Mouse (Mus musculus) testis, adult 2 months (tissue): Measurements from ENCODE around the gene Lrrc8a. TPM values are rescaled to one million over a fixed set of nuclear protein-coding genes. Genes with fewer than 3 reads are reported as not detected.

Experiments
- H3K27ac ChIP-seq: fragments of 200-500 bp; 2 replicates; pipeline ENCODE4 v1.5.1; 2012; ENCODE audit warnings: low read depth, low read length; ENCODE audit not compliant: control insufficient read depth, insufficient read depth
- H3K27me3 ChIP-seq: fragments of 200-500 bp; 2 replicates; pipeline ENCODE4 v1.6.1; 2012; ENCODE audit warnings: mild to moderate bottlenecking, low read length, moderate library complexity; ENCODE audit not compliant: control insufficient read depth, insufficient read depth
- H3K36me3 ChIP-seq: fragments of 200-500 bp; 2 replicates; pipeline ENCODE4 v1.6.1; 2012; ENCODE audit warnings: mild to moderate bottlenecking, low read length; ENCODE audit not compliant: control insufficient read depth, insufficient read depth
- H3K4me1 ChIP-seq: fragments of 200-500 bp; 2 replicates; pipeline ENCODE4 v1.6.1; 2012; ENCODE audit warnings: low read length; ENCODE audit not compliant: control insufficient read depth, insufficient read depth
- H3K4me3 ChIP-seq: fragments of 200-500 bp; 2 replicates; pipeline ENCODE4 v1.5.1; 2012; ENCODE audit warnings: low read depth, mild to moderate bottlenecking, low read length, moderate library complexity, mixed read lengths; ENCODE audit not compliant: control insufficient read depth
- CTCF ChIP-seq: fragments of 200-500 bp; IDR thresholded peaks from 2 replicates; pipeline ENCODE4 v1.5.1; 2012; ENCODE audit warnings: low read depth, mild to moderate bottlenecking, inconsistent platforms, low read length, moderate library complexity; ENCODE audit not compliant: control insufficient read depth, insufficient read depth, insufficient replicate concordance
- POLR2A ChIP-seq: fragments of 200-500 bp; IDR thresholded peaks from 2 replicates; pipeline ENCODE4 v1.6.1; 2012; ENCODE audit warnings: low read depth, mild to moderate bottlenecking, inconsistent platforms, low read length, moderate library complexity; ENCODE audit not compliant: control insufficient read depth
- polyA plus RNA-seq: library from polyadenylated mRNA; depleted of rRNA; stranded (reverse); fragments of >200 nt; gene quantifications from 2 replicates; pipeline ENCODE4 v1.2.3, GENCODE M21; 2012

The Lrrc8a gene
- polyA plus RNA-seq, 1 experiment, result 8.8 TPM

DNA sequence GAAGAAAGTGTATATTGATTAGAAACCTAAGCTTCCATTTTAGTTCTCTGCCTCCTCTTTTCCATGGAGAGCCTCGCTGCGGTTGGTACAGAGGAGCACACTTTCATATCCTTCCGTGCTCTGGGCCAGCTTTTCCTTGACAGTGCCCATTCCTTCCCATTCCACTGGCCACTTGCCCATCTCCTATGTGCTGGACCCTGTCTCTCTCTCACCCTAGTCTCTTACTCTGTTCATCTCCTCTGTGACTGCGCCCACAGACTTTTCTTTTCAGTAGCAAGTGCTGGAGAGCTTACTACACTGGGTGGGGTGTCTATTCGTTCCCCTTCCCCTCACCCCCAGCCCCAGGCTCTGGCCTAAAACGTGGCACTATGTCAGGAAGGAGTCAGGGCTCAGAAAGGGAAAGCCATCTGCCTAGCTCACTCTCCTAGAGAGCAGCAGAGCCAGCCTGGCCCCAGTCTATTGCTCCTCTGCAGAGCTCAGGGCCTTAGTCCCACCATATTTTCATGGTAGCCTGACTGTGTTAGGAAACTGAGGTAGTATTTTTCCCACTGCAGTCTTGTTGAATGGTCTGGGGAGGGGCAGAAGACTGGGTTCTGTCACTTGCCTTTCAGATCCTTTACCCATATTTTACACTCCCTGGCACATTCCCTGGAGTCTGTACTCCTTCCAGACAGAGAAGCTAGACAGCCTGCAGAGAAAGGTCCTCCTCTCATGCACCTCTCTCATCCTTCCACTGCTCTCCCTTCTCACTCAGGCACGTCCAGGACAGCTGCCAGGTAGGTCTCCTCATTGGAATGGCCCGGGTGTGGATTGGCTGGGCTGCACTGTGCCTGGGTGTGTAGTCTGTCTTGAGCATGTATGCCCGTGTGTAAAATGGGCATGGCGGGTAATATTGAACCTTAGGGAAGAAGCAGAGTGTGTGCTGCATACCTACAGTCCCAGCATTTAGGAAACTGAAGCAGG is 12.9 kb downstream of the Lrrc8a start:
- no peak for TF ChIP-seq POLR2A
- no peak overlapping the region for H3K27ac ChIP-seq
- no peaks in the 10 kb centered on the region for H3K4me1 ChIP-seq
- H3K27me3 ChIP-seq, result no peaks in the 10 kb centered on the region
- H3K4me3 ChIP-seq, result no peak overlapping the region
- H3K36me3 ChIP-seq, result peaks cover under 1% of the 10 kb centered on the region; the same call in 1 of the 2 replicates

DNA sequence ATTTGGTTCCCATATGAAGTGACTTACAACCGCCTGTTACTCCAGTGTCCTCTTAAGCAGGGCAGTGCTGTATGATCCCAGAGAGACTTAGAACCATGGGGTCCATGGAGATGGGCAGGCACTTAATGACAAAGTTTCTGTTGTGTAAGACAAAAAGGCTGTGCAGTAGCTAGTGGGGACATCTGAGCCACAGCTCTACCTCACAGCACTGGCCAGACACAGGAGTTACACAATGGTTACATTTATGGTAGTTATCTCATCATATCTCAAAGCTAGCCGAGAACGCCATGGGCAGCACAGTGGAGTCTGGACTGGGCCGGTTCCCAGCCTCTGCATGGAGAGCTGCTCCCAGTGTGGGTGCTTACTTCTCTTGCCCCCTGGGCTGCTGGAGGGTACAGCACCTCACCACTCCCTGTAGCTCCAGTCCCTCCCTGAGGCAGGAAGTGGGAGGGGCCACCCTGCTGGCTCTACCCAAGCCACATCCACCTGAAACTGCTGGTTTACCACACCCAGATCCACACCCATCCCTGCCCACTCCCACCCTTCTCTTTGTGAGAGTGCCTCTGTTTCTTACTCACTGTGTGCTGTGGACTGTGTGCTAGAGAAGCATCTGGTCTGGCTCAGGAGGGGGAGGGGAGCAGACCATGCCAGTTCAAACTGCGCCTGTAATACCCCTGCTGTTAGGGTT is 14.0 kb downstream of the Lrrc8a start:
- Histone ChIP-seq H3K4me1 (no peaks in the 10 kb centered on the region), H3K36me3 (peaks cover 4% of the 10 kb centered on the region; the same call in 1 of the 2 replicates), H3K4me3 (no peak overlapping the region), H3K27me3 (no peaks in the 10 kb centered on the region), H3K27ac (no peak overlapping the region)
- TF ChIP-seq CTCF (no peak), POLR2A (no peak)

DNA sequence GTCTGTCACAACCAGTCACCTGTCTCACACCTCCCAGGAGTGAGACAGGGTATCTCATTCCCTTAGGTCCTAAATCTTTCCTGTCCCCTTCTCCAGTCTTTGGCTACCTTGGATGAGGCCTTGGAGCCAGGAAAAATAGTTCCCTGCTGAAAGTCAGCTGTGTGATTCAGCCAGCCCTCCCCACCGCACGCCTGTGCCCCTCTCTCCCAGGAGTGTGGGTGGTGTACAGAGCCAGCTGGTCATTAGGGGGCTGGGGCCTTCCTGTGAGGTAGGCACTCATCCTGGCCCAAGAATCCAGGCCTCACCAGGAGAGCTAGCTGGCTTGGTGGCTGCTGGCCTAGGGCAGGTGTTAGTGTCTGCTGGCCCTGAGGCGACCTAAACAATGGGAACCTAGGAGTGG is 15.0 kb downstream of the Lrrc8a start:
- TF ChIP-seq POLR2A, result no peak
- no peak for TF ChIP-seq CTCF
- Histone ChIP-seq H3K36me3 (peaks cover 4% of the 10 kb centered on the region), H3K27me3 (no peaks in the 10 kb centered on the region), H3K27ac (no peak overlapping the region), H3K4me3 (no peak overlapping the region), H3K4me1 (no peaks in the 10 kb centered on the region; the same call in 1 of the 2 replicates)

DNA sequence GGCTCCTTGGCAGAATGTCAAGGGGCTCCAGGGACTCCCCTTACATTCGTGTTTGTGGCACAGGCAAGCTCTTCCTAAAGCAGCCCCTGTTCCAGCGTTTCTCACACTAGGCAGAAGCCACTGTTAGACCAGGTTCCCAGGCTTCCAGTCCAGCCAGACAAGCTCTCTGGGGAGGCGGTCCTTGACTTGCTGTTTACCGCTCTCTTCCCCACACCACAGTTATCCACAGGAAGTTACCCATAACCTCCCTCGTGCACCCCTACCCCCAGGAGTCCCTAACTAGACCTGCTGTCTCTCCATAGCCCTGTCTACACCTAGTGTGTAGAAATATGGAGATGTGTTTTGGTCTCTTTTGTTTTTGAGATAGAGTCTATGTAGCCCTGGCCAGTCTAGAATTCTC is 16.3 kb downstream of the Lrrc8a start:
- H3K27me3 ChIP-seq, result no peaks in the 10 kb centered on the region
- no peak for TF ChIP-seq POLR2A
- no peak for TF ChIP-seq CTCF
- no peaks in the 10 kb centered on the region; the same call in 1 of the 2 replicates for H3K4me1 ChIP-seq
- peaks cover 4% of the 10 kb centered on the region for H3K36me3 ChIP-seq
- no peak overlapping the region for H3K4me3 ChIP-seq
- no peak overlapping the region for H3K27ac ChIP-seq

DNA sequence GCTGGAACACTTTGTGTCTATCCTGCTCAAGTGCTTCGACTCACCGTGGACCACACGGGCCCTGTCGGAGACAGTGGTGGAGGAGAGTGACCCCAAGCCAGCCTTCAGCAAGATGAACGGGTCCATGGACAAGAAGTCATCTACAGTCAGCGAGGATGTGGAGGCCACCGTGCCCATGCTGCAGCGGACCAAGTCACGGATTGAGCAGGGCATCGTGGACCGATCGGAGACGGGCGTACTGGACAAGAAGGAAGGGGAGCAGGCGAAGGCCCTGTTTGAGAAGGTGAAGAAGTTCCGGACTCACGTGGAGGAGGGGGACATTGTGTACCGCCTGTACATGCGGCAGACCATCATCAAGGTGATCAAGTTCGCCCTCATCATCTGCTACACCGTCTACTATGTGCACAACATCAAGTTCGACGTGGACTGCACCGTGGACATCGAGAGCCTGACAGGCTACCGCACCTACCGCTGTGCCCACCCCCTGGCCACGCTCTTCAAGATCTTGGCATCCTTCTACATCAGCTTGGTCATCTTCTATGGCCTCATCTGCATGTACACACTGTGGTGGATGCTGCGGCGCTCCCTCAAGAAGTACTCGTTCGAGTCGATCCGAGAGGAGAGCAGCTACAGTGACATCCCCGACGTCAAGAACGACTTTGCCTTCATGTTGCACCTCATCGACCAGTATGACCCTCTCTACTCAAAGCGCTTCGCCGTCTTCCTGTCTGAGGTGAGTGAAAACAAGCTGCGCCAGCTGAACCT is 18.3 kb downstream of the Lrrc8a start:
- Histone ChIP-seq H3K27me3 (no peaks in the 10 kb centered on the region), H3K4me3 (no peak overlapping the region), H3K4me1 (no peaks in the 10 kb centered on the region; the same call in 1 of the 2 replicates), H3K36me3 (peaks cover 4% of the 10 kb centered on the region), H3K27ac (no peak overlapping the region)
- TF ChIP-seq POLR2A, result no peak
- no peak for TF ChIP-seq CTCF

DNA sequence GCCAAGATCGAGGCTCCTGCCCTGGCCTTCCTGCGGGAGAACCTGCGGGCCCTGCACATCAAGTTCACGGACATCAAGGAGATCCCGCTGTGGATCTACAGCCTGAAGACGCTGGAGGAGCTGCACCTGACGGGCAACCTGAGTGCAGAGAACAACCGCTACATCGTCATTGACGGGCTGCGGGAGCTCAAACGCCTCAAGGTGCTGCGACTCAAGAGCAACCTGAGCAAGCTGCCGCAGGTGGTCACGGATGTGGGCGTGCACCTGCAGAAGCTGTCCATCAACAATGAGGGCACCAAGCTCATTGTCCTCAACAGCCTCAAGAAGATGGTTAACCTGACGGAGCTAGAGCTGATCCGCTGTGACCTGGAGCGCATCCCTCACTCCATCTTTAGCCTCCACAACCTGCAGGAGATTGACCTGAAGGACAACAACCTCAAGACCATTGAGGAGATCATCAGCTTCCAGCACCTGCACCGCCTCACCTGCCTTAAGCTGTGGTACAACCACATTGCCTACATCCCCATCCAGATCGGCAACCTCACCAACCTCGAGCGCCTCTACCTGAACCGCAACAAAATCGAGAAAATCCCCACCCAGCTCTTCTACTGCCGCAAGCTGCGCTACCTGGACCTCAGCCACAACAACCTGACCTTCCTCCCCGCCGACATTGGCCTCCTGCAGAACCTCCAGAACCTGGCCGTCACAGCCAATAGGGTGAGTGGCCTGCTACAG is 19.3 kb downstream of the Lrrc8a start:
- TF ChIP-seq POLR2A (no peak), CTCF (no peak)
- H3K4me3 ChIP-seq, result no peak overlapping the region
- no peaks in the 10 kb centered on the region for H3K27me3 ChIP-seq
- H3K36me3 ChIP-seq, result peaks cover 4% of the 10 kb centered on the region
- H3K4me1 ChIP-seq, result no peaks in the 10 kb centered on the region; the same call in 1 of the 2 replicates
- H3K27ac ChIP-seq, result no peak overlapping the region
